Mouse (Mus musculus): ENCODE results near the gene Rabgef1. TPM values are rescaled to one million over a fixed set of nuclear protein-coding genes. Genes with fewer than 3 reads are reported as not detected.

The Rabgef1 gene
- polyA plus RNA-seq, 1 experiment, result 21.0 TPM

- Histone ChIP-seq H3K4me3 (ENCODE audit: control insufficient read depth, insufficient read depth, low read length) (no peak overlapping the region), H3K27me3 (ENCODE audit: control insufficient read depth, insufficient read depth, low read length) (no peaks in the 10 kb centered on the region), H3K27ac (ENCODE audit: control insufficient read depth, insufficient read depth, low read length) (no peak overlapping the region), H3K4me1 (replicated peaks; ENCODE audit: control insufficient read depth, insufficient read depth, low read length) (peaks cover 7% of the 10 kb centered on the region), H3K36me3 (ENCODE audit: control insufficient read depth, insufficient read depth, low read length) (no peaks in the 10 kb centered on the region)
- TF ChIP-seq CTCF (IDR thresholded peaks at IDR 0.05; ENCODE audit: borderline replicate concordance, control insufficient read depth, extremely low read depth, insufficient read depth, low read length, poor library complexity) (no peak), POLR2A (IDR thresholded peaks at IDR 0.05; ENCODE audit: control insufficient read depth, extremely low read depth, insufficient read depth, low read length, poor library complexity) (no peak)
- peak; percentile 68 for DNase-seq
- 23% methylated on average over 8 of the region's 8 CpGs for WGBS
Measured at GRCm38 (mm10) chr5:130139393-130139792, 32.2 kb upstream of the Rabgef1 start.

- Histone ChIP-seq H3K36me3 (ENCODE audit: control insufficient read depth, insufficient read depth, low read length) (no peaks in the 10 kb centered on the region), H3K4me3 (ENCODE audit: control insufficient read depth, insufficient read depth, low read length) (no peak overlapping the region), H3K4me1 (replicated peaks; ENCODE audit: control insufficient read depth, insufficient read depth, low read length) (peaks cover 10% of the 10 kb centered on the region), H3K27ac (ENCODE audit: control insufficient read depth, insufficient read depth, low read length) (no peak overlapping the region), H3K27me3 (ENCODE audit: control insufficient read depth, insufficient read depth, low read length) (no peaks in the 10 kb centered on the region)
- TF ChIP-seq CTCF (IDR thresholded peaks at IDR 0.05; ENCODE audit: borderline replicate concordance, control insufficient read depth, extremely low read depth, insufficient read depth, low read length, poor library complexity) (no peak), POLR2A (IDR thresholded peaks at IDR 0.05; ENCODE audit: control insufficient read depth, extremely low read depth, insufficient read depth, low read length, poor library complexity) (no peak)
- DNase-seq, result no peak
- WGBS, result 44% methylated on average over 5 of the region's 5 CpGs
Measured at GRCm38 (mm10) chr5:130141138-130141537, 30.5 kb upstream of the Rabgef1 start.

- 91% methylated on average over 4 of the region's 4 CpGs for WGBS
- Histone ChIP-seq H3K27ac (ENCODE audit: control insufficient read depth, insufficient read depth, low read length) (no peak overlapping the region), H3K27me3 (ENCODE audit: control insufficient read depth, insufficient read depth, low read length) (no peaks in the 10 kb centered on the region), H3K4me1 (replicated peaks; ENCODE audit: control insufficient read depth, insufficient read depth, low read length) (peaks cover 10% of the 10 kb centered on the region), H3K4me3 (ENCODE audit: control insufficient read depth, insufficient read depth, low read length) (no peak overlapping the region), H3K36me3 (ENCODE audit: control insufficient read depth, insufficient read depth, low read length) (no peaks in the 10 kb centered on the region)
- TF ChIP-seq CTCF (IDR thresholded peaks at IDR 0.05; ENCODE audit: borderline replicate concordance, control insufficient read depth, extremely low read depth, insufficient read depth, low read length, poor library complexity) (no peak), POLR2A (IDR thresholded peaks at IDR 0.05; ENCODE audit: control insufficient read depth, extremely low read depth, insufficient read depth, low read length, poor library complexity) (no peak)
- DNase-seq, result no peak
Measured at GRCm38 (mm10) chr5:130142041-130142440, 29.6 kb upstream of the Rabgef1 start.

GRCm38 (mm10) chr5:130143101-130143500, 28.5 kb upstream of the Rabgef1 start:
- WGBS, result 94% methylated on average over 7 of the region's 7 CpGs
- H3K27ac ChIP-seq (ENCODE audit: control insufficient read depth, insufficient read depth, low read length), result no peak overlapping the region
- H3K4me3 ChIP-seq (ENCODE audit: control insufficient read depth, insufficient read depth, low read length), result no peak overlapping the region
- no peak for DNase-seq
- H3K36me3 ChIP-seq (ENCODE audit: control insufficient read depth, insufficient read depth, low read length), result no peaks in the 10 kb centered on the region
- no peaks in the 10 kb centered on the region for H3K27me3 ChIP-seq (ENCODE audit: control insufficient read depth, insufficient read depth, low read length)
- TF ChIP-seq CTCF (IDR thresholded peaks at IDR 0.05; ENCODE audit: borderline replicate concordance, control insufficient read depth, extremely low read depth, insufficient read depth, low read length, poor library complexity) (no peak), POLR2A (IDR thresholded peaks at IDR 0.05; ENCODE audit: control insufficient read depth, extremely low read depth, insufficient read depth, low read length, poor library complexity) (no peak)
- H3K4me1 ChIP-seq (replicated peaks; ENCODE audit: control insufficient read depth, insufficient read depth, low read length), result peaks cover 10% of the 10 kb centered on the region

- H3K4me1 ChIP-seq (replicated peaks; ENCODE audit: control insufficient read depth, insufficient read depth, low read length), result peaks cover 10% of the 10 kb centered on the region
- H3K27me3 ChIP-seq (ENCODE audit: control insufficient read depth, insufficient read depth, low read length), result no peaks in the 10 kb centered on the region
- no peaks in the 10 kb centered on the region for H3K36me3 ChIP-seq (ENCODE audit: control insufficient read depth, insufficient read depth, low read length)
- TF ChIP-seq POLR2A (IDR thresholded peaks at IDR 0.05; ENCODE audit: control insufficient read depth, extremely low read depth, insufficient read depth, low read length, poor library complexity), result no peak
- no peak for TF ChIP-seq CTCF (IDR thresholded peaks at IDR 0.05; ENCODE audit: borderline replicate concordance, control insufficient read depth, extremely low read depth, insufficient read depth, low read length, poor library complexity)
- no peak overlapping the region for H3K27ac ChIP-seq (ENCODE audit: control insufficient read depth, insufficient read depth, low read length)
- peak overlapping the region; percentile 57 for H3K4me3 ChIP-seq (ENCODE audit: control insufficient read depth, insufficient read depth, low read length)
- DNase-seq, result peak; percentile 50
- 5% methylated on average over 20 of the region's 20 CpGs for WGBS
Measured at GRCm38 (mm10) chr5:130143977-130144333, 27.6 kb upstream of the Rabgef1 start.

GRCm38 (mm10) chr5:130144334-130145312, 27.0 kb upstream of the Rabgef1 start, which contains the start of gene Kctd7:
Gene Kctd7, plus strand, starts transcription at chr5:130144861.
- Histone ChIP-seq H3K27me3 (ENCODE audit: control insufficient read depth, insufficient read depth, low read length) (no peaks in the 10 kb centered on the region), H3K36me3 (ENCODE audit: control insufficient read depth, insufficient read depth, low read length) (no peaks in the 10 kb centered on the region), H3K27ac (ENCODE audit: control insufficient read depth, insufficient read depth, low read length) (no peak within 1 kb of the TSS), H3K4me1 (replicated peaks; ENCODE audit: control insufficient read depth, insufficient read depth, low read length) (peaks cover 10% of the 10 kb centered on the region), H3K4me3 (ENCODE audit: control insufficient read depth, insufficient read depth, low read length) (peak within 1 kb of the TSS; percentile 57)
- peak; percentile 21; the same call in 1 of the 2 replicates for TF ChIP-seq CTCF (IDR thresholded peaks at IDR 0.05; ENCODE audit: borderline replicate concordance, control insufficient read depth, extremely low read depth, insufficient read depth, low read length, poor library complexity)
- peak; percentile 49; the same call in 1 of the 2 replicates for TF ChIP-seq POLR2A (IDR thresholded peaks at IDR 0.05; ENCODE audit: control insufficient read depth, extremely low read depth, insufficient read depth, low read length, poor library complexity)
- peak; percentile 95 for DNase-seq
- under 1% methylated on average over 66 of the region's 66 CpGs for WGBS

Measured in thymus, adult 2 months (tissue).